Mouse (Mus musculus): ENCODE data around the gene Ethe1.
A peak's percentile ranks its signal among the peaks of the same experiment; 100 is the strongest.
"Not testable (repeated sequence)": the region's sequence is repeated elsewhere in the genome, so short reads cannot be mapped to it uniquely, and the experiment has no call there.

Ethe1 gene

GRCm38 (mm10) chr7:24614816-24615215 is 27.5 kb downstream of the Ethe1 start:
- DNase-seq: no peak

DNA sequence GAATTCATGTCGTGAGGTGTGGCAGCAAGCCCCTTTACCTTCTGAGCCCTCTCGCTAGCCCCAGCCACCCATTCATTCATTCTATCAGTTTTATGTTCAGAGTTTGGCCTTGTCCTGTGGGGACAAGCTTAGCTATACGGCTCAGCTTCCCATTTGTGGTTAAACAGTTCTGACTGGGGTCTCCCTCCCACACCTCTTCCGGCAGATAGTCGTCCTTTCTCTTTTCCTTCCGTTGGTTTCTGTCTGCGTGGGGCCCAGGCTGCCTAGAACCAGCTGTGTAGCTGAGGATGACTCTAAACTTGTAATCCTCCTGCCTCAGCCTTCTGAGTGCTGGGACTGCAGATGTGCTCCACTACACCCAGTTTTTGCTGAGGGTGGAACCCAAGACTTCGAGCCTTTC is 30.4 kb downstream of the Ethe1 start:
- no peak for DNase-seq

- DNase-seq: not testable (repeated sequence)
Observed at GRCm38 (mm10) chr7:24618374-24618773, 31.0 kb downstream of the Ethe1 start.

DNA sequence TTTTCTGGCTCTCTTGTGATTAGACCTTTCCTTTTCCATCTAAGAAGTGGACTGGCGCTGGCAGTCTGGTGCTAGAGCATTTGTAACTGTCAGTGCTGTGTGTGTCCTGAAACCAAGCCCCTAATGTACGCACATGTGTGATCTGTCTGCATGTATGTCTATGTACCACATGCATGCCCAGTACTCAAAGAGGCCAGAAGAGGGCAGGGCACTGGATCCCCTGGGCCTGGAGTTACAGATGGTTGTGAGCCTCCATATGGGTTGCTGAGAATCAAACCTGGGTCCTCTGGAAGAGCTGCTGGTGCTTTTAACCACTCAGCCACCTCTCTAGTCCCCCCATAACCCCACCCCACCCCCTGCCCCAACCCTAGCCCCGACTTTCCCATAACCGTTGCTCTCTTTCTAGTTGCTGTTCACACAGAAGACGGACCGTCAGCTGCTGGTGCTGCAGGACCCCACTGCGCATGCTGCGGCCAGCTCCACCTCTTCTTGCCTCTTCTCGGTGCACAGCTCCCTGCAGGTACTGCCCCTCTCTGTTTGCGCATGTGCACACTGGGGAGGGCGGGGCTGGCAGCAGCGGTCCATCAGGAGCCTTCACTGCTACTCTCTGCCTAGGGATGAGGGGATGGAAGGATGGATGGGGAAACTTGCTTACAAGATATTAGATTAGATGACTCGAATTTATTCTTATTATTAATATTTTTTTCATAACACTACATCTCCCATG is 32.5 kb downstream of the Ethe1 start:
- DNase-seq: no peak

DNA sequence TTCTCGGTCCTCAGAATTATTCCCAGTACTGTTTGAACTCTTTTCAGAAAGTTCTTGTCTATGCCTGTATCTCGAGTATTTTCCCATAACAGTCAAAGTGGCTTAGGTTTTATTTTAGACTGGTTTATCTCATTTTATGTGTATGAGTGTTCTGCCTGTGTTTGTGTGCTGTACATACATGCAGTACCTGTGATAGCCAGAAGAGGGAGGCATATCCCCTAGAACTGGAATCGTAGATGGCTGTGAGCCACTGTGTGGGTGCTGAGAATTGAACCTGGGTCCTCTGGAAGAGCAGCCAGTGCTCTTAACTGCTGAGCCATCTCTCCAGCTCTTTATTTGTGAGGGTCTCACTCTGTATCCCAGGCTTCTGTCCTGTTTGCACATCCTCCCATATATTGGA is 33.9 kb downstream of the Ethe1 start:
- DNase-seq: no peak

- DNase-seq: no peak
Observed at GRCm38 (mm10) chr7:24622967-24623366, 35.6 kb downstream of the Ethe1 start.

- DNase-seq: no peak
Observed at GRCm38 (mm10) chr7:24628685-24629610, 41.6 kb downstream of the Ethe1 start.

GRCm38 (mm10) chr7:24629672-24630071 is 42.3 kb downstream of the Ethe1 start:
- DNase-seq: no peak

DNA sequence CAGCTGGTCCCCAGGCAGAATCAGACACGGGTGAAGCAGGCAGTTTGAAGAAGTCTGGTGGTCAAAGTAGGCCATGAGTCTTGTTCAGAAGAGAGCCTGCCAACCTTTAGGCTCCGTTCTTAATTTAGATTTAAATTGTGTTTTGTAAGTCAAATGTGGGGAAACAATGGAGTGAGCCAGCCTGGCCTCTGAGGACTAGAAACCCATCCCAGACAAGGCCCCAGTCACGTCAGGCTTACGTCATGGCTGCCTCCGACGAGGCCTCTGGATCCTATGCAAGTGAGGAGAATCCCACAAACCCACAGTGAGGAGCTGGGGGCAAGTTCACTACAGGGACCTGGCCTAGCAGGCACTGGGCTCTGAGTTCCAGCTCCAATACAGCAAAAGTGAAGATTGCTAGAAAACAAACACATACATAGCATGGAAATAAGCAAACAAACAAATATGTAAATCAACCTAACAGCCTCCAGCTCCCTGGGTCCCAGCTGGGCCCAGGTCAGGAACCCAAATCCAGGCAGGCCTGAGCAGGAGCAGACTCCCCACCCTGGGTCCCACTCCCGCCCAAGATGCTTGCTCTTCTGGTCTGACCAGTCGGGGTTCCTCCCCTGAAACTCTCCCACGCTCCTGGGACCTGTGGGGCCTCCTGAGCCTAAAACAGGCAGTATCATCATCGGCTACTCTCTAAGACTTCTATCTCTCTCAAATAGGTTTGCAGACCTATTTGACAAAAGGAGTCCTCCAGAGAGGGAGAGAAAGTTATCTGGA is 43.0 kb downstream of the Ethe1 start:
- no peak for DNase-seq

DNA sequence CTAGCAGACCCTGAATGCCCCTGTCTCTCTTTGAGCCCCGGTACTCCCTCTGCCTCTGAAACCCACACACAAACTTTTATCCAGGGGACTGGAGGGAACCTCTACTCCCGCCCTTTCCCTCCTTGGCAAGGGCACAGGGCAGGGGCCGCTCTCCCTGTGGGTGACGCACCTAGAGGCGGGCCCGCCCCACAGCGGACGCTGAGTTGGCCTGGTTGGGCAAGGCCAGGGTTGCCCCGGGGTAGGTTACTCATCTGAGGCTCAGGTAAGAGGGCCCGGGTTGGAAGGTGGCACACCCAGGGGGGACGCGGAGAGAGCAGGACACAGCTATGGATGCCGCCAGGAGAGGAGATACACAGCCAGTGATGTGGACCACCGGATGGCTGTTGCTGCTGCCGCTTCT is 48.9 kb downstream of the Ethe1 start, which contains the start of gene Lypd3:
Lypd3 (plus strand) TSS at position 287 of the 400 bp plus-strand sequence.
- no peak for DNase-seq

DNA sequence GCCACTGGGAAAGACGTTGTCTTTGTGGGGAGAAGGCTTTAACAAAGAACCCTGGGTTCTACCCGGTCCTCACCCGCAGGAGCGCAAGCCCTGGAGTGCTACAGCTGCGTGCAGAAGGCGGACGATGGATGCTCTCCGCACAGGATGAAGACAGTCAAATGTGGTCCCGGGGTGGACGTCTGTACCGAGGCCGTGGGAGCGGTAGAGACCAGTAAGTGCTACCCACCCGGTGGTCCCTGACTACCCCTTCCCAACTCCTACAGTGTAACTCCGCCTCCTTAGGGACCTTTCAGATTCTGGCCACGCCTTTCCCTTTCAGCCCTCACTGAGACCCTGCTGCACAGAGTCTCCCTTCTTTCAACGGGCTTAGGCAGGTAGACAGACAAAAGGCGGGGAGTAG is 49.7 kb downstream of the Ethe1 start:
- DNase-seq: no peak

GRCm38 (mm10) chr7:24638026-24638856 is 50.9 kb downstream of the Ethe1 start:
- no peak for DNase-seq

- no peak for DNase-seq
Observed at GRCm38 (mm10) chr7:24640450-24640849, 53.1 kb downstream of the Ethe1 start.

DNA sequence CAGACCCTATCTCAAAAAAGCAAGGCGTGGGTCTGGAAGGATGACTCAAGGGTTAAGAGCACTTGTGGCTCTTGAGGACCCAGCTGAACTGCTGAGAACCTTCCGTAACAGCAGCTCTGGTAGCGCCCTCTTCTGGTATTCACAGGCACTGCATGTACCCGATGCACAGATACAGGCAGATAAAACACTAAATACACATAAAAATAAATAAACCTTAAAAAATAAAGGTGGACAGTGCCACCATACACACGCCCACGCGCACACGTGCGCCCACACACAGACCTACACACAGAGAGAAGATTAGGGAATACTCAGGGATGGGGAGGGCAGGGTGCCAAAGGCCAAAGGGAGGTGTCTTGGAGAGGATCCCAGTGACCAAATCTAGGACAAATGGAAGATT is 55.1 kb downstream of the Ethe1 start:
- DNase-seq: peak; percentile 17

- DNase-seq: no peak
Observed at GRCm38 (mm10) chr7:24644492-24644891, 57.1 kb downstream of the Ethe1 start.

DNA sequence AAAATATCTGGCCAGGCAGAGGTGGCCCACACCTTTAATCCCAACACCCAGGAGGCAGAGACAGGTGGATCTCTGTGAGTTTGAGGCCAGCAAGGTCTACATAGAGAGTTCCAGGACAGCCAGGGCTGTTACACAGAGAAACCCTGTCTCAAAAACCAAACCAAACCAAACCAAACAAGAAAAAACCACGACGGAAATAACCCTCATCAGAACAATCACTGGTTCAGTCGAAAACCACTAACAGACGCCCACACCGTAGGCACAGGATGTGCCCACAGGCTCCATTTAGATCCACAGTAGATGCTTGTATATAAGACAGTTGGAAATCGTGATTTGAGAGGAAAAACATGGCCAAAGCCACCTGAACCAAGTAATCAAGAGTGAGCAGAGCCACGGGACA is 57.7 kb downstream of the Ethe1 start:
- no peak for DNase-seq

DNA sequence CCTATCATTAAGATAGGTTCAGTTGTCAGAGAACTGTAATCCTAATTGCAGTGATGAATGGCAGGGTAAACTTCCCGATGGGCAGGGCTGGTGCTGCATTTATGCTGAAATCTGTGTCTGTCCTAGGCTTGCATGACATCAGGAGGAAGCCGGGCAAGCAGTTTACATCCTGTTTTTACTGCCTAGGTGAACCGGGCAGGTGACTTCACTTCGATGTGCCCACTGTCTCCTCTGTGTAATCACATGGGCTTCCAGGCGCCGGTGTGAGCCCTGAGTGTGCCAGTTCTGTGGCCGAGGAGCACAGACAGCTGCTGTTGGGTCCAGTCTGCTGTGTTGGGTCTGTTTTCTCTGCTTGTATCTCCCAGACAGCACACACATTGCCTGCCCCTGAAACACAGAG is 59.1 kb downstream of the Ethe1 start:
- DNase-seq: no peak

- peak; percentile 34 for DNase-seq
Observed at GRCm38 (mm10) chr7:24653681-24654080, 66.3 kb downstream of the Ethe1 start.
